Mouse (Mus musculus): ENCODE results near the gene Inpp4b.

DNA sequence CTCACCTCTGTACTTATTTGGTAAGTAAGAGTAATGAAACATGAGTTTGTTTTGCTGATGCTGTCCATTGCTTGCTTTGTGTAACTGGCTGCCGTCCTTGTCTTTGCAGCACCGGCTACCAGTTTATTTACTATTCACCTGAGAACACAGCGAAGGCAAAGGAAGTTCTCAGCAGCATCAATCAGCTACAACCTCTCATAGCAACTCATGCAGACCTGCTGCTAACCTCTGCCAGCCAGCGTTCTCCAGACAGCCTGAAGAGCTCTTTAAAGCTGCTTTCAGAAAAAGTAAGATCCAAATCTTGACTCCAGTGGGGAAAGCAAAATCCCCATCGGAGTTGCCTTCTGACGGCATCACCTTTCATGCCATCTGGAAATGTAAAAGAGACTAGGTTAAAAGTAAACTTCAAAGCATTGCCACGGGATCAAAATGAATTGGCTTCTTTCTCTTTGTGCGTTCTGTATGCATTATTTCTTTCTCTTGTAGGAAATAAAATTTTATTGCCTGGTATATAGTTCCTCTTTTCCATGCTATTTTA is 642.8 kb downstream of the Inpp4b start:
- TF ChIP-seq CTCF (IDR thresholded peaks at IDR 0.05; ENCODE audit: control insufficient read depth, insufficient read depth, insufficient read length): no peak
- no peak for TF ChIP-seq MYOD1 (IDR thresholded peaks at IDR 0.05; ENCODE audit: control insufficient read depth, insufficient read length, low read depth)

All from C2C12 (cell line).